Mouse (Mus musculus): ENCODE data around the gene Mup12. TPM values are rescaled to one million over a fixed set of nuclear protein-coding genes. Genes with fewer than 3 reads are reported as not detected.
"Not testable (repeated sequence)": the region's sequence is repeated elsewhere in the genome, so short reads cannot be mapped to it uniquely, and the experiment has no call there.

The Mup12 gene
- total RNA-seq (2012; rRNA removed): not detected in 2 replicates

DNA sequence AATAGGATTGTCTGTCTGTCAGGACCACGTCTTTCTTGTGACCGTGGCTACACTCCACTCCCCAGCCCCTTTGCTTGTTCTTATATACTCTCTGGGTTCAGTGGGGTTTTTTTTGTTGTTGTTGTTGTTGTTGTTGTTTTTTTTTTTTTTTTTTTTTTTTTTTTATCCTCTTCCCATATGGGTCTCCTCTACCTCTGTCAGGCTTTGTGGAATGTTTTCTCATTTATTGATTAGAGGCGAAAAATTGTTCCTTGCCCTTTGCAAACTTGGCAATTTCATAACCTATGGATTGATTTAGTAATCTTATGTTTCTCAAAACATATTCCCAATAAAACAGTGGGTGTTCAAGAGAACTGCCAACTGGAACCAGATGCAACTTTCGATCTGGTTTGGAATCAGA is at the start of gene Mup12:
Mup12 (minus strand) TSS at position 101 of the 400 bp plus-strand sequence.
- H3K4me1 ChIP-seq (ENCODE audit: control insufficient read depth in 2 of 2, insufficient read depth in 2 of 2, low read length in 2 of 2, poor library complexity in 1 of 2); in situ Hi-C loops (cut with MboI; ENCODE audit: low sequenced_read_pairs in 2 of 2, unreplicated experiment in 2 of 2); H3K9ac ChIP-seq (ENCODE audit: insufficient read depth, low read depth, low read length, poor library complexity, severe bottlenecking); DNase-seq (ENCODE audit: low read depth, low spot score); H3K9me3 ChIP-seq (ENCODE audit: control insufficient read depth, insufficient read depth, low read depth, low read length); H3K27ac ChIP-seq (ENCODE audit: insufficient read depth, low read depth, low read length, poor library complexity, severe bottlenecking); H3K36me3 ChIP-seq (ENCODE audit: control insufficient read depth, insufficient read depth, low read length, poor library complexity, severe bottlenecking); H3K4me3 ChIP-seq (ENCODE audit: insufficient read depth in 1 of 2, low read depth in 1 of 2, low read length in 2 of 2, poor library complexity in 1 of 2, severe bottlenecking in 1 of 2): not testable (repeated sequence)

Other genes with a start within 250 kb of the Mup12 start
- gene Mup1, start 239.4 kb downstream of the Mup12 start, total RNA-seq (2012; rRNA removed): not detected in 2 replicates
- not detected in 2 replicates for gene Mup10, start 159.1 kb downstream of the Mup12 start, total RNA-seq (2012; rRNA removed)
- gene Mup11, start 78.9 kb downstream of the Mup12 start, total RNA-seq (2012; rRNA removed): not detected in 2 replicates
- not detected in 2 replicates for gene Mup22, start 80.1 kb upstream of the Mup12 start, total RNA-seq (2012; rRNA removed)